Mouse (Mus musculus) frontal cortex, postnatal 14 days (tissue): ENCODE measurements around the gene Lfng.

Source experiments
- DNase-seq, 2 experiments: peaks; one replicate each; pipeline ENCODE4 v3.0.0; 2022; ENCODE audit warnings: low spot score in 2 of 2

The Lfng gene

DNA sequence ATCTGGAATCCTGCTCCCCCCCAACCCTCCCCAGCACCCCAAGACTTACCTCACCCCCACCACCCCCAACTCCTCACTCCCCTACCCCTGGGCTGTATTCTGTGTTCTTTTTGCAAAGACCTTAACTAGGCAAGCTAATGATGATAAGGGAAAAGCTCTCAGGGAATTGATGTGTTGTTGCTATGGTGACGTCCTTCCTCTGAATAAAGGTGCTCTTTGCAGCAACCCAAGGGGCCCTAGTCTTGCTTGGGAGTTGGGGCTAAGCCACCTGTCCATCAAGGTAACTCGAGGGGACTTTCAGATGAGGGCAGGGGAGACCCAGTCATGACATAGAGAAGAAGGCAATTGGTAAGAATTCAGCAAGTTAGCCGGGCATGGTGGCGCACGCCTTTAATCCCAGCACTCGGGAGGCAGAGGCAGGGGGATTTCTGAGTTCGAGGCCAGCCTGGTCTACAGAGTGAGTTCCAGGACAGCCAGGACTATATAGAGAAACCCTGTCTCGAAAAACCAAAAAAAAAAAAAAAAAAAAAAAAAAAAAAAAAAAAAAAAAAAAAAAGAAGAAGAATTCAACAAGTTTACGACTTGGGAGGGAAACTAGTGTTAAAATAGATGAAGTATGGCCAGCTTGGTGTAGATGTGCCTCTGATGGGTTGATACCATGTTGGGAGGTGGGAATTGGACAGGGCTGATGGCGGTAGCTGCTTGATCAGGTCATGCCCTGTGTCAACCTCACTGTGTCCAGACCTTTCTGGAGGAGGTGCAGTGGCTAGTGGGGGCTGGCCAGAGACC is 8.4 kb downstream of the Lfng start:
- no peak for DNase-seq

DNA sequence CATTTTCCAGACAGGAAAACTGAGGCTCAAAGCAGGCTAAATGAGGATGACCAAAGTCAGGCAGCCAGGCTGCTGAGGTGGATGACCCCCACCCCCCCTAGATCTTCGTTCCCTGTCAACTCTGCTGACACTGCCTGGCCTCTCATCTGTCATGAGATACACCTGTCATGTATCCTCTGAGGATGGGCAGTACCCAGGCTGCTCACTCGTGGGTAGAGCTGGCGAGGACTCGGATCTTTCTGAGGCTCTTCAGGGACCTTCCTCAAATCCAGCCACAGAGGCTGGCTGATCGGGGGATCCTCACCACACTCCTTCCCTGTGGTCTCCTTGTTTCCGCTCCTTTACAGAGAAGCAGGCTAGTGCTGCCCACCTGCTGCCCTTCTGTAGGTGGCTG is 9.0 kb downstream of the Lfng start:
- DNase-seq: no peak

DNA sequence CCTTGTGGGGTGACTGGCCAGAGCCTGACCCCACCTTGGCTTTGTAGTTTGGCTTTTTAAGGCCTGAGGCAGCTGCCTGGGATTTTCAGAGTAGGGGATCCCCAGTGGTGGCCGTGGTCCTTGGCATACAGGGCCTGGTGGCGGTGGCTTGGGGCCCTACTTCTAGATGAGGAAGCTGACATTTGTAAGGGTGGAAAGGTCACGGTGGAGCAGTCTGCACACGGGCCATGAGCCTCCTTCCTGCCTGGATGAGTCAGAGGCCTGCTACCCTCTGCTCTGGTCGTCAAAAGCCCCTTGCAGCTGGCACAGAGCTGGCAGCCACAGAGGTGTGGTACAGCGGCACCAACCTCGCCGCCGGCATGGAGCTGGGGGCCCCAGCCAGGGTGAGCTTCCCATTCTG is 9.6 kb downstream of the Lfng start:
- no peak for DNase-seq

DNA sequence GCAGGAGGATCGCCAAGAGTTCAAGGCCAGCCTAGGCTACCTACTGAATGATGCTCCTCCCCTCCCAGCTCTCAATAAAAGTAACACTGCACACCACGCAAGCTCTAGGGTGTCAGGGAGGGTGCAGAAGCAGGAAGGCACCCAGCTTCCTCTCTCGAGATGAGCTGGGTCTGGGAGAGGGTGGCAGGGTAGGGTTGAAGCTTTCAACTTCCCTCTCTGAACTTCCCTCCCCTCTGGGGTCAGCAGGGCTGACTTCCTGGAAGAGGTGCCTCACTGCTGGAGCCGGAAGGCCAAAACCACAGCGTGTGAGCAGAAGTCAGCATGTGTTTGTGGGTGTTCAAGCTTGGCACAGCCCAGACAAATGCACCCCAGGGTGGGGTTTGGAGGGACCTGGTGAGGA is 10.6 kb downstream of the Lfng start:
- no peak for DNase-seq

DNA sequence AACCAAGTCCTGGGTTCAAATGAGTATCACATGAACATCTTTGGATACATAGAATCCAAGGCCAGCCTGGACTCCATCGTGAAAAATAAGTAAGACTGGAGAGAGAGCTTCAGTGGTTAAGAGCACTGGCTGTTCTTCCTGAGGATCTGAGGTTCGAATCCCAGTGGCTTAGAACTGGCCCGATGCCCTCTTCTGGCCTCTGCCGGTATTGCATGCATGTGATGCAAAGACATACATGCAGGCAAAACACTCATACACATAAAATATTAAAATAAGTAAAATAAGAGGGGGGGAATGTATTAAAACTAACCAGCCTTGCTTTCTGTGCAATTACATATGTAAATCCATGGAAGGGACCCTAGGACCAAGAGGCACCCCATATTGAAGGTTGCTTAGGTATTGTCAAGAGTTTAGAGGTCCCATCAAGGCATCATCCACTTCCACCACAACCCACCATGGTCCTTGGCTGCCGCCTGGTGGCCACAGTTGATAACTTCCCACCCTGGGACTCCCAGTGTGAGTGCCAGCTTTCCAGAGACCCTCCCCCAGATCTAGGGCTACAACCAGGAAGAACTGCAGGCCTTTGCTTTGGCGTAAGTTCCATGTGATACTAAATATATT is 12.1 kb downstream of the Lfng start:
- peak in 1 of 2 experiments; percentile 70 for DNase-seq

DNA sequence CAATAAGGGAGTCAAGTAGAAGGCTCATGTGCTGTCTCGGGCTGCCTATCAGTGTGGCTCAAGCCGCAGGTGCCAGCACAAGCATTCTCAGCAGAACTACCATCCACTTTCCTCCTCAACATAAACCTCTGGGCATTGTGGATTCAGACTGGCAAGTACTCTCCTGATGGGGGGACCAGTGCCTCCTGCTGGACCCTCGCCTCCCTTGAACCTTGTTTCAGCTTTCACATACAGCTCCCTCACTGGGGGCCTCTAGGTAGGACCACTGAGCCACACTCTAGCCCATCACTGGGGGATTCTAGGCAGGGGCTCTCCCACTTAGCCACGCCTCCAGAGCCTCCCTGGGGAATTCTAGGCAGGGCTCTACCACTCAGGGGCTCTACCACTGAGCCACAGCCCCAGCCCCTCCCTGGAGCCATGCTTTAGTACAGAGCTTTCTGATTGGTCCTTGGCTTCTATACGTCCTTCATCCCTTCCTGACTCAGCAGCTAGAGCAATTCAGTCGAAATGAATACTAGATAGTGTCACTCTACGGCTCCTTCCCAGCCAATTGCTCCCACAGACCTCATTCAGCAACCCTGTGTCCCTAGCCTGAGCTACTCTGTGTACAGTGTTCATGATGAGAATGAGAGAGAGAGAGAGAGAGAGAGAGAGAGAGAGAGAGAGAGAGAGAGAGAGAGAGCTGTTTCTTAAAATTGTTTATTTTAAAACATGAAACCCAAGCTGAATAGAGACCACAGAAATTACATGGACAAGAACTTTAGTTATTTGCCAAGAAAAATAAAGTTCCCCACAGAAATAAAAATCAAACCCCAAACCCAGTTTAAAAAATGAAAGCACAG is 13.0 kb downstream of the Lfng start:
- no peak for DNase-seq

DNA sequence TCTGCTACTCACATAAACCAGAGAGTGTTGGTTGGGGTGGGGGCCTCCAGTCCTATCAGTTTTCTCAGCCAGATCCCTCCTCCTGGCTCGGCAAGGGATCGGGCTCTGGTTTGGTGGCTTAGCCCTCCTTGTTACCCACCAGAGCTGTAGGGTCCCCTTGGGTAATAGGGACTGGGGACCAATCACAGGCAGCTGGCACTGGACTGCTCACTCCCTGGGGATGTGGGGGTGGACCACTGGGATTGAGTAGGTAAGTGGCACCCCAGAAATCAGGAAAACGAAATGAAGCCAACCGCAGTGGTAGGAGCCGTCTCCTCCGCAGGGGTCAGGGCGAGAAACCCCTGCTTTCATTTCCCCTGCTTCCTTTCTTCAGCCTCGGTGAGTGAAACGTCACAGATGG is 14.0 kb downstream of the Lfng start:
- DNase-seq: no peak

DNA sequence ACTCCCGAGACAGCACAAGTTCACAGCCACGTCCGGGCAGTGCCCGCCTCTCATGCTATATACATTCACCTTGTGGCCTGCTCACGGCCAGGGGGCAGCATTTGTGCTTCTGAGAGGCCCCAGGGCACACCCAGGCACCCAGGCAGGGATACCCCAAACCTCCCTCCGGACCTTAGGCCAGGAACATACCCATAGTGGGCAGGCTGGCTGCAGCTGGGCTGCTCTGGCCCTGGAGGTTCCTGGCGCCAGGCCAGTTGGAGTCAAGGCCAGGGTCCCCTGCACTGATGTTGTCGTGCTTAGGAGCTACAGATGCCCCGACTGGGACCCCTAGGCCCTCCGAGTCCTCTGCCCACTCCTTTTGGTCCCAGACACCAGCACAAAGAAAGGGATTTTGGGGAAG is 14.4 kb downstream of the Lfng start:
- no peak for DNase-seq

DNA sequence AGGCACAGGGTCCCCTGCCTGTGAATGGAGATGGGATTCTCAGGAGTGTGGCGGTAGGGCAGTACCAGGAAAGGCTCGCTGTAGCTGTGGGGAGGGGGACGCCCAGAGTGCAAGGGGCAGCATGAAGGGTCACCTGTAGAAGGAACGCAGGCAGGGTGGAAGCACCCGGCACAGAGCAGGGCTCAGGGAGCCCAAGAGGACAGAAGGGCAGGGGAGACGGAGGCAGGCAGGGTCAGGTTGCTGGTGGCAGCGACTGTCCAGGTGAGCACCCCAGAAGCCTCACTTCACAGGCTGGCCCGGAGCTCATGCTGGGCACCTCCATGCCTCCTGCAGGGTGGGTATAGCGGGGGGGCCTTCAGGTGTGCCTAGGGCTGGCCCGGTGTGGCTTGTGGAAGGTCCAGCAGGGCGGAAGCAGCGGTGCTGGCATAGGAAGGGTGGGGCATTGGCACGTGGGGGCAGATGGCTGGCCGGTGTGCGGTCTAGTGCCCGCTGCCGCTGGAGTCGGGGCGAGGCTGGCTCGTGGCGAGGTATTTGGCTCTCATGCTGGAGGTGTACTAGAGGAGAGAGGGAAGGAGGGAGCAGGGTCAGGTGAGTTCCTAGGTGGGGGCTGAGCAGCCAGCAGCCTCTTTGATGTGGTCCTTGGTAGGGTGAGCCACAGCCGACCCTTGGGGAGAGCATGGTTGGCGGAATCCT is 16.0 kb downstream of the Lfng start:
- DNase-seq: no peak

DNA sequence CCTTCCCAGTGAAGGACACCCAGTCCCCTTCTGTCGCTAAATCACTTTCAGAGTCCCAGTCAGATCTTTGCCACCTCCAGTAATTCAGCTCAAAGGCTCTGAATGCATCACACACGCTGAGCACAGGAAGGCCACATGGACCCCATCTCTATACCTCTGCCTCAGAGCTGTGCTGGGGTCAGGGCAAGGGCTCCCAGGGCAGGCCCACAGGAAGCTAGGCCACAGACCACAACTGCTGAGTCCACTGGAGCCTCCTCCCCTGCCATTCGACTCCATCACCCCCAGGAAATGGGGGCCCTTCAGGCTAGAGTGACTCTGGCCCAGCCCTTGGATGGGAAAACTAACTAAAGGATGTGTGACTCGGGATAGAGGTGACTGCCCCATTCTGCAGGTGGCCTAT is 16.7 kb downstream of the Lfng start:
- DNase-seq: no peak

DNA sequence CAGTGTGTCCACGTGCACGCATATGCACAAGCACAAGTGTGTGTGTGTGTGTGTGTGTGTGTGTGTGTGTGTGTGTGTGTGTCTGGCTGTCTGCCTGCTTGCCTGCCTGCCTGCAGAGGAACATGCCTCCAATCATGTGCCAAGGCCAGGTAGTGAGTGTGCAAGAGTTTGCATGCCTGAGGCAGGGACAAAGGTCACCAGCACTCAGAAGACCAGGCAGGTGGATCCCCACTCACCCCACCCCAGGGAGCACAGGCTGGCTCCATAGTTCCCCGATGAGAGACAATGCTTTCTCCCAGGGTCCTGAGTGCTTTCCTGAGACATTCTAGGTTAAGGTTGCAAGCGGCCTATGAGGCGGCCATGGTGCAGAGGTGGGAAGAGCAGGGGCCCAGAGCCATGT is 17.1 kb downstream of the Lfng start:
- no peak for DNase-seq

DNA sequence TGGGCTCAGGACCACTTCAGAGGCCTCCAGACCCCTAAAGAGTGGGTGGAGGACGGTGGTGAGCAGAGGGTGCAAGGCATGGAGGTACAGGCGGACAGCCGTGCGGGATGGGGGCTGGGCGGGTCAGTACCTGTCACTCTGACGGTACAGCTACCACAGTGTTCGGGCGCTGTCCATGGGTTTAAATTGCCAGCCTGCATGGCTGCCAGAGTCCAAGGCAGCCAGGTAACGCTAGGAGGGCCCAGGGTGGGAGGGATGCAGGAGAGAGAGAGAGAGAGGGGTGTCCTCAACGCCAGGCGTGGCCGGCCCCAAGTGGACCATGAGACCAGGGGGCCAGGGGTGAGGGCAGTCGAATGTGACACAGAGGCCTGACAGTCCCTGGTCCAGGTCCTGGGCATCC is 17.8 kb downstream of the Lfng start:
- no peak for DNase-seq

DNA sequence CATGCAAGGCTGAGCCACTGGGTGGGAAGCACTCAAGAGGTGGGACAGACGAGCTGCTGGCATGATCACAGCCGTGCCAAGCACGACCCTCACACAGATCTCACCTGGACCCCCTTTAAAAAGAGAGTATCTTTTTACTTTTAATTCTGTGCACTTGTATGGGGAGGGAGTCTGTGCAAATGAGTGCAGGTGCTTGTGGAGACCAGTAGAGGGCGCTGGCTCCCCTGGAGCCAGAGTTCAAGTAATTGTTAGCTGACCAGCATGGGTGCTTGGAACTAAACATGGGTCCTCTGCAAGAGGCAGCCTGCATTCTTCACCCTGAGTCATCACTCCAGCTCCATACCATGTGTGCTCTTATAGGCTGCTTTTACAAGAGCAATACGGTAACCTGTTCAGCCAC is 20.5 kb downstream of the Lfng start:
- DNase-seq: no peak

DNA sequence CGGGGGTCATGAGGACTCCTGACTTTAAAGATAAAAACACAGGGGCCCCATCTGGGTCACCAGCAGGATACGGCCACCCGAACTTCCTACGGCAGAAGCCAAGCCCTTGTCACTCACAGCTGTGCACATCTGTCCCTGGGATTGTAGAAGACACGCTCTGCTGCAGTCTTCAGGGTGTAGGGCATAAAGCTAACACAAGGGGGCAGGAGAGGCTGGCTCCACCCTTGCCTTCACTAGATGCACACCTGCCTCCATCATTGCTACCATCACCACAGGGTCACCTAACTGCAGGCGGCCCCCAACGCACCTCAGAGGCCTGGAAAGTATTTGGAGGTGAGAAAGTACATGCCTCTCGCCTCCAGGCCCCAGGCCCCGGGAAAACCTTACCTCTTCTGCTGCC is 21.9 kb downstream of the Lfng start:
- DNase-seq: no peak

DNA sequence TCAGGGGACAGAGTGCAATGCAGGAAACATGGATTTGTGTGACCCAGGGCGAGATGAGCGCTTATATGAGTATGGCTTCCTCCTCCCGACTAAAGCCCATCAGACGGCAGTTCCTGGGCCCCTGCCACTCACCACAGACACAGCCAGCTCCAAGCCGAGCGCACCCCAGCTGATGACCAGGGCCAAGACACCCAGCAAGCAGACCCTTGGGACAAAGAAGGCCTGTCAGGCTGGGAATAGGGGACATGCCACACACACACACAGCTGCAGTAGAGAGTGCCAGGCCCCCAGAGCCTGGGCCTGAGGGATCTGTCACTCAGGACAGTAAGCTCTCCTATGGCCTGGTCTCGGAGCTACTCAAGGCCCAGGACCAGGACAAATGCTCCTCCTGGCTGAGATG is 26.3 kb downstream of the Lfng start:
- no peak for DNase-seq

DNA sequence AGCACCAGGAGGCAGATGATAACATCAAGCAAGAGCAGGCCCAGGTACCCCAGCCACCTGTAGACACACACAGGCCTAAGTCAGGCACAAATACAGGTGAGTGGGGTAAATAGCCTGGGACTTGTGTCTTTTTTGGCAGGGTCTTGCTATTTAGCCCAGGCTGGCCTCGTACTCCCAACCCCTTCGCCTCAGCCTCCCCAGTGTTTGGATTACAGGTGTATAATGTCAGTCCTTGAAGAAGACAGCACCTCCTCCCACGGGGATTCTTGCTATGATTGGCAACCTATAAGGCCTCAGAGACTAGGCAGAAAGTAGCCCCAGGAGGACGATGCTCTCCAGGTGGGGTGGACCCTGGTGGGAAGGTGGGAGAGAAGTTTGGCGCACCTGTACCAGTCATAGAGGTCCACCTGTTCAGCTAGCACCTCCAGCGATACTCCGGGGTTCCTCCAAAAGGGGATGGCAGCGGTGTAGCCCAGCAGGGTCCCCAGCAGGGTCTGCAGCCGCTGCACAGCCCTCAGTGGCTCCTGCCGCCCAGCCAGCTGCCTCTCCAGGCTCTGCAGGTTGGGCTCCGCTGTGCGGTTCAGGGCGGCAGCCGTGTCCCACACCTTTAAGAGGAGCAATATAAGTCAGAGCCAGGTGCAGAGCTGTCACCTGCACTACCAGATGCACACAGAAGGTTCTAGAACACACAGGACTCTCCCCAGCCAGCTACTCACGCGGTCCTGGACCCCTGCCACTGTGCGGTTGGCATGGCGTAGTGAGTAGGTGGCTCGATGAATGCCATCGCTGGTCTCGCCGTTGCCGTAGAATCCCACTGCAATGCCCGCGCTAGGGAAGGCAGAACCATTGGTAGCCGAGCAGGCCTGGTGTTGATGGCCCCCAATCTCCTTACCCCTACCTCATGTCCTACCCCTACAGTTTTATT is 27.9 kb downstream of the Lfng start:
- no peak for DNase-seq

DNA sequence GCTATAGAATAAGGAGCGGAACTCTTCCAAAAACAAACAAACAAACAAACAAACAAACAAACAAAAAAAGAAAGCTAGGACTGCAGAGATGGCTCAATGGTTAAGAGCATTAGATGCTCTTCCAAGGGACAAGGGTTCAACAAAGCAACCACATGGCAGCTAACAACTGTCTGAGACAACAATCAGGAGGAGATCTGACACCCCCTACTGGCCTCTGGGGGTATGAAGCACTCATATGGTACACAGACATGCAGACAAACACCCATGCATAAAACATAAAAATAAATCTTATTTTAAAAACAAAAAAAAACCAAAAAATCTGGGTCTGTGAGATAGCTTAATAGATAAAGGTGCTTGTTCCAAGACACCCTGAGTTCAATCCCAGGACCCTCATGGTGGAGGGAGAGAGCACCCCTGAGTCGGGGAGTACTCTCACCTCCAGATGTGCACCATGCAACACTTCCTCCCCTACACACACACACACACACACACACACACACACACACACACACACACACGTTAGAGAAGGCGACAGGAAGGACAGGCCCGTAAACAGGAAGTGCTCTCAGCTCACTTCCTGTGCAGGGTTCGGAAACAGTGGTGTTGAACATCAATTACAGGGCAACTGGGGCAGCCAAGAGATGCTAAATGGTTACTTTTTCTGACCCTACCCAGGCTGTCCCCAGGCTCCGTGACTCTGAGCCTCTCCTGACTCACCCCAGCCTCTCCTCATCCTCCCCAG is 29.4 kb downstream of the Lfng start:
- no peak for DNase-seq

DNA sequence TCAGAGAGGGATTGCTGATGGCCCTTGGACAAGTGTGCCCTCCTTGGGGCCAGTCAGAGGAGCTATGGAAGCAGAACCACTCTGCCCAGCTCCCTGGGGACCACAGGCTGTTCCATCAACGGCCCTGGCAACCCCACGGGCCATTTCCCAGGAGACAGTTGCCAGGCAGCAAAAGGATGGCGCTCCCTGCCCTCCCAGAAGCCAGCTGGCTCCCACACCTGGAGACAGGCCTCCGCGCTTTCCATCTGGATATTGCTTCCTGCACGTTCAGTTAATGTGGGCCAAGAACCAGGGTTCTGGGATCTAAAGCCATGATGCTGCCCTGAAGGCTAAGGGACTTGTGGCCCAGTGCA is 29.9 kb downstream of the Lfng start:
- DNase-seq: no peak

DNA sequence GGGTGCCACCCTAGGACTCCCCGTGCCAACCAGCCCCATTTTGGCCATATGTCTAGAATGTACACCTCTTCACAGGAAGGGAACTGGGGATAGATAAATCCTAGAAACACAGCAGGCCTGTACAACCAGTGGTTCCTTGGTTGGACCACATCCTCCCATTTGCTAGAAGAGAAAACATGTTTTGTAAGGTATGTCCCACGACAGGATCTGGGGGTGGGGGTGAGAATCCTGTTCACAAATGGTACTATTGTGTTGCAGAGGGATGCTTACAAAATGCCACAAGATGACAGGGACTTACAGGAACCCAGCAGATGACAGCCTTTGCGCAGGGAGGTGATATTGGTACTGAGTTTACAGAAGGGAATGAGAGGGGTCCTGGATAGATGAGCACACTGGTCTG is 30.9 kb downstream of the Lfng start:
- no peak for DNase-seq

DNA sequence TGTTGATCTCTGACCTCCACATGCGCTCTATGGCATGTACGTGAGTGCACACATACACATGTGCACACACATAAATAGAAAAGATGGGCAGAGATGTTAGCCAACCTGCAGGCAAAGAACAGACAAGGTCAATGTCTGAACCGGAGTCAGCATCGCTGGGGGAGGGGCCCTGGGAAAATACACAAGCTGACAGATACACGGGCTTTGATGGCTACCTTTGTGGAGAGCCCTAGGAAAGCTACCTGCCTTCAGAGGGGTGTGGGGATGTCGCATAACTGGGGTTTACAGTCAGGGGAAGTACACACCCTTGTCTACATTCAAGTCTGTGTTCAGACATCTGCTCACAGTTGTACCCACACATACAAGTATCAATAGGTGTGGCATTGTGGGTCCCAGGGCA is 31.4 kb downstream of the Lfng start:
- DNase-seq: no peak

DNA sequence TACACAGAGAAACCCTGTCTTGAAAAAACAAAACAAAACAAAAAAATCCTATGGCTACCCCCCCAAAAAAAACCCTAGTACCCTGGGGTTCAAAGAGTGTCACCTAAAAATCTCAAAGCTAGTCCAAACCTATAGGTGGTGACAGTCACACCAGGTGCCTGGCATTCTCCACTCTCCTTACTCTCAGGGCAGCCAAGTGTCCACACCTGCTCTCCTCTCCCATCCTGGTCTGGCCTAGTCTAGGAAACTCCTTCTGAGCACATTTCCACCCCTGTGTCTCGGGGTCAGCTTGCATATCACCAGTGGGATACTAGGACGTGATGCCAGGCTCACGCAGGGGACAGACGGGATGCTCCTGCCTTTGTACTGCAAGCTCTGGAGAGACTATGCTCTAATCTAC is 32.2 kb downstream of the Lfng start:
- DNase-seq: no peak
